Mouse (Mus musculus) hindbrain, embryonic 15.5 days (tissue): ENCODE measurements around the gene Rarres1. TPM values are rescaled to one million over a fixed set of nuclear protein-coding genes. Genes with fewer than 3 reads are reported as not detected.
A peak's percentile ranks its signal among the peaks of the same experiment; 100 is the strongest.

ENCODE experiments used
- ATAC-seq: fragments of 200-750 bp; cut with Nextera tagmentation; 2 replicates; pipeline ENCODE4 v1.8.0; 2017; ENCODE audit warnings: low read depth, moderate number of reproducible peaks, moderate TSS enrichment; ENCODE audit not compliant: low FRiP score
- H3K27ac ChIP-seq: fragments of 300-500 bp; sonication (generic); replicated peaks from 2 replicates; pipeline ENCODE4 v1.5.1; 2015; ENCODE audit warnings: mild to moderate bottlenecking, inconsistent platforms
- H3K27me3 ChIP-seq: fragments of 300-500 bp; sonication (generic); 2 replicates; pipeline ENCODE4 v1.6.1; 2015; ENCODE audit warnings: control low read depth, inconsistent platforms
- H3K36me3 ChIP-seq: fragments of 300-500 bp; sonication (generic); 2 replicates; pipeline ENCODE4 v1.6.1; 2015; ENCODE audit warnings: control low read depth, inconsistent platforms
- H3K4me1 ChIP-seq: fragments of 300-500 bp; sonication (generic); replicated peaks from 2 replicates; pipeline ENCODE4 v1.6.1; 2015; ENCODE audit warnings: control low read depth, inconsistent platforms
- H3K4me2 ChIP-seq: fragments of 300-500 bp; sonication (generic); 2 replicates; pipeline ENCODE4 v1.6.1; 2015; ENCODE audit warnings: moderate library complexity, mild to moderate bottlenecking, inconsistent platforms
- H3K4me3 ChIP-seq: fragments of 300-500 bp; sonication (generic); 2 replicates; pipeline ENCODE4 v1.5.1; 2015; ENCODE audit warnings: mild to moderate bottlenecking, inconsistent platforms
- H3K9ac ChIP-seq: fragments of 300-500 bp; sonication (generic); 2 replicates; pipeline ENCODE4 v1.6.1; 2015; ENCODE audit warnings: inconsistent platforms
- H3K9me3 ChIP-seq: fragments of 300-500 bp; sonication (generic); 2 replicates; pipeline ENCODE4 v1.6.1; 2016; ENCODE audit warnings: control low read depth, inconsistent platforms
- WGBS: fragments of 180-500 bp; shearing (Covaris S2); methylation state at CpG from one replicate; pipeline ENCODE4 v1.1.7; 2015; 5-methylcytosine and 5-hydroxymethylcytosine counted together
- polyA plus RNA-seq: library from polyadenylated mRNA; unstranded; fragments of >200 nt; fragmentation: Nextera tagmentation; extraction: Ambion mirVana; gene quantifications from 2 replicates; pipeline ENCODE4 v1.2.1, GENCODE M21; 2015

The Rarres1 gene
- 1.4 and 3.1 TPM in 2 replicates for polyA plus RNA-seq

DNA sequence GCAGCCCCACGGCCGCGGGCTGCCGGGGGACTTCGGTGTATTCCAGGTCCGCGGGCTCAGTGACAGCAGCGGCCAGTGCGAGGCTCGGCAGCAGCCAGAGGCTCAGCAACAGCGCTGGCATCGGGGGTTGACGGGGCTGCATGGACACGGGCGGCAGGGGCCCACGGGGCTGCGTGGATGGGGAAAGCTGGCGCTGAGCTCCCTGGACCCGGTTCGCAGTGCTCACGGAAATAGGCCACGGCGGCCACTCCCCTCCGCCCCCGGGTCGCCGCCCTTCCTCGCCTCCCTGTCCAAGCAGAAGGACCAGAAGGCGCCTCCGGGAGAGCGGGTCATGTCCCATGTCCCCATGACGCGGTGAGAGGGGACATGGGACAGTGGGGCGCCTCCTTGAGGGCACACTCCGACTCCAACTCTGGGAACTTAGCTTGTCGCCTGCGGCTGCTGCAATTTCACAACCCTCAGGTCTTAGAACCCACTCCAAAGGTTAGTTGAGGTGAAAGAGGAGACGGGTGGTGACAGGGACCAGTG is at the start of gene Rarres1:
TSS of gene Rarres1 (minus strand) at position 250 of the 528 bp plus-strand sequence.
- WGBS: 1% methylated on average over 35 of the region's 38 CpGs
- Histone ChIP-seq H3K9me3 (no peaks in the 10 kb centered on the region), H3K4me1 (peaks cover 7% of the 10 kb centered on the region), H3K4me3 (peak within 1 kb of the TSS; percentile 60), H3K9ac (peak within 1 kb of the TSS; percentile 47), H3K36me3 (no peaks in the 10 kb centered on the region), H3K27ac (no peak within 1 kb of the TSS), H3K4me2 (peak within 1 kb of the TSS; percentile 100), H3K27me3 (peaks cover 21% of the 10 kb centered on the region; the same call in 1 of the 2 replicates)
- ATAC-seq: peak; percentile 63

- H3K9ac ChIP-seq: no peak overlapping the region
- 47% methylated on average over 5 of the region's 5 CpGs for WGBS
- 0 out of 2 replicates have a peak, but pooled peaks have one; percentile 71 for ATAC-seq
Measured at GRCm38 (mm10) chr3:67564731-67565357, 49.5 kb upstream of the Rarres1 start.

DNA sequence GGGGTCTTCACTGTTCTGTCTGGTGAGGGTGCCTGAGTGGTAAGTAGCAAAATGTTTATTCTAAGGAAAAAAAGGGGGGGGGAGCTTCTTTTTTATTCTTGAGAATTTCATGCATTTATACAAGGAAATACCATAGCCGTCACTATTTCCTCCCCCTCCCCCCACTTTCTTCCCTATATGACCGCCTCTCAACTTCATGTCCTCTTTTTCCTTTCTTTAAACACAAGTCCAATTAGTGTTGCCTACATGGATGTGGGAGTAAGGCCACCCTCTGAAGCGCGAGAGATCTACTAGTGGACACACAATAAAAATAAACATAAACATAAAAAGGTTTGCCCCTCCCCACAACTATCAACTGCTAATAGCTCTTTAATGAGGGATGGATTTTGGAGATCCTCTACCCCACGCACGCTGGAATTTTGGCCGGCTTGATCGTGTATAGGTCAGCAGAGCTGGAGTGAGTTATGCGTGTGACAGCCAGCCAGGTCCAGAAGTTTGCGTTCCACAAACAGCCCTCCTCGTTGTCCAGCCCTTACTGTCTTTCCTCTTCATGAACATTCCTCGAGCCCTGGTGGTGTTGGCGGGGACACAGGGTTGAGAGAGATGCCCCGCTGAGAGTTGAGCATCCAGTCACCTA is 42.5 kb upstream of the Rarres1 start:
- Histone ChIP-seq H3K27ac (no peak overlapping the region), H3K4me3 (peak overlapping the region; percentile 24), H3K27me3 (no peaks in the 10 kb centered on the region), H3K36me3 (no peaks in the 10 kb centered on the region), H3K9ac (no peak overlapping the region), H3K9me3 (no peaks in the 10 kb centered on the region), H3K4me1 (peaks cover 5% of the 10 kb centered on the region; the same call in 1 of the 2 replicates), H3K4me2 (peak overlapping the region; percentile 54)
- ATAC-seq: 0 out of 2 replicates have a peak, but pooled peaks have one; percentile 21
- WGBS: 60% methylated on average over 14 of the region's 14 CpGs

More at GRCm38 (mm10) chr3:67564731-67565357, 49.5 kb upstream of the Rarres1 start:
- Histone ChIP-seq H3K4me1 (0 out of 2 replicates have a peak, but pooled peaks cover 3% of the 10 kb centered on the region), H3K36me3 (no peaks in the 10 kb centered on the region), H3K9me3 (no peaks in the 10 kb centered on the region), H3K4me3 (no peak overlapping the region), H3K27me3 (no peaks in the 10 kb centered on the region; the same call in 1 of the 2 replicates), H3K4me2 (no peak overlapping the region), H3K27ac (no peak overlapping the region)

GRCm38 (mm10) chr3:67557200-67557651 is 41.9 kb upstream of the Rarres1 start:
- ATAC-seq: peak; percentile 77
- H3K9me3 ChIP-seq: no peaks in the 10 kb centered on the region

GRCm38 (mm10) chr3:67555211-67555610 is 39.9 kb upstream of the Rarres1 start:
- no peaks in the 10 kb centered on the region for H3K27me3 ChIP-seq
- no peaks in the 10 kb centered on the region for H3K9me3 ChIP-seq
- WGBS: 93% methylated on average over 5 of the region's 5 CpGs
- H3K36me3 ChIP-seq: no peaks in the 10 kb centered on the region
- no peak overlapping the region for H3K27ac ChIP-seq
- no peak overlapping the region for H3K9ac ChIP-seq
- no peak overlapping the region for H3K4me3 ChIP-seq
- ATAC-seq: no peak
- H3K4me1 ChIP-seq: peaks cover 5% of the 10 kb centered on the region; the same call in 1 of the 2 replicates
- H3K4me2 ChIP-seq: no peak overlapping the region

More at GRCm38 (mm10) chr3:67557200-67557651, 41.9 kb upstream of the Rarres1 start:
- H3K4me1 ChIP-seq: peaks cover 5% of the 10 kb centered on the region; the same call in 1 of the 2 replicates
- no peaks in the 10 kb centered on the region for H3K27me3 ChIP-seq
- H3K27ac ChIP-seq: 0 out of 2 replicates have a peak overlapping the region, but pooled peaks have one; percentile 23
- peak overlapping the region; percentile 24 for H3K4me3 ChIP-seq
- 23% methylated on average over 14 of the region's 14 CpGs for WGBS
- no peaks in the 10 kb centered on the region for H3K36me3 ChIP-seq
- peak overlapping the region; percentile 54 for H3K4me2 ChIP-seq
- H3K9ac ChIP-seq: peak overlapping the region; percentile 6

- no peak for ATAC-seq
- Histone ChIP-seq H3K27me3 (no peaks in the 10 kb centered on the region), H3K9me3 (no peaks in the 10 kb centered on the region), H3K27ac (no peak overlapping the region), H3K36me3 (no peaks in the 10 kb centered on the region), H3K9ac (no peak overlapping the region), H3K4me2 (no peak overlapping the region), H3K4me3 (no peak overlapping the region), H3K4me1 (peaks cover 5% of the 10 kb centered on the region; the same call in 1 of the 2 replicates)
- WGBS: 88% methylated on average over 5 of the region's 5 CpGs
Measured at GRCm38 (mm10) chr3:67553927-67554448, 38.7 kb upstream of the Rarres1 start.

- H3K27me3 ChIP-seq: no peaks in the 10 kb centered on the region
- no peaks in the 10 kb centered on the region for H3K36me3 ChIP-seq
- peak; percentile 58 for ATAC-seq
- no peak overlapping the region for H3K27ac ChIP-seq
- peak overlapping the region; percentile 41 for H3K4me2 ChIP-seq
- H3K9ac ChIP-seq: no peak overlapping the region
- WGBS: 47% methylated on average over 4 of the region's 4 CpGs
- H3K9me3 ChIP-seq: no peaks in the 10 kb centered on the region
- peaks cover 5% of the 10 kb centered on the region; the same call in 1 of the 2 replicates for H3K4me1 ChIP-seq
- H3K4me3 ChIP-seq: no peak overlapping the region
Measured at GRCm38 (mm10) chr3:67553281-67553680, 38.0 kb upstream of the Rarres1 start.

- H3K4me1 ChIP-seq: no peaks in the 10 kb centered on the region
- no peak overlapping the region for H3K4me3 ChIP-seq
- H3K9me3 ChIP-seq: no peaks in the 10 kb centered on the region
- ATAC-seq: no peak
- H3K36me3 ChIP-seq: no peaks in the 10 kb centered on the region
- H3K27ac ChIP-seq: no peak overlapping the region
- H3K27me3 ChIP-seq: no peaks in the 10 kb centered on the region
- 73% methylated on average over 3 of the region's 3 CpGs for whole genome bisulfite sequencing
- no peak overlapping the region for H3K9ac ChIP-seq
- H3K4me2 ChIP-seq: no peak overlapping the region
Measured at GRCm38 (mm10) chr3:67551193-67551592, 35.9 kb upstream of the Rarres1 start.

- Histone ChIP-seq H3K27me3 (no peaks in the 10 kb centered on the region), H3K27ac (no peak overlapping the region), H3K9me3 (no peaks in the 10 kb centered on the region), H3K36me3 (no peaks in the 10 kb centered on the region), H3K4me3 (no peak overlapping the region), H3K4me2 (no peak overlapping the region), H3K9ac (no peak overlapping the region), H3K4me1 (no peaks in the 10 kb centered on the region)
- WGBS: 81% methylated on average over 8 of the region's 8 CpGs
- ATAC-seq: no peak
Measured at GRCm38 (mm10) chr3:67543630-67544029, 28.3 kb upstream of the Rarres1 start.

- H3K36me3 ChIP-seq: no peaks in the 10 kb centered on the region
- ATAC-seq: no peak
- 75% methylated on average over 6 of the region's 6 CpGs for WGBS
- H3K27me3 ChIP-seq: no peaks in the 10 kb centered on the region
- H3K4me3 ChIP-seq: no peak overlapping the region
- H3K27ac ChIP-seq: no peak overlapping the region
- H3K9ac ChIP-seq: no peak overlapping the region
- no peaks in the 10 kb centered on the region for H3K4me1 ChIP-seq
- H3K4me2 ChIP-seq: no peak overlapping the region
- H3K9me3 ChIP-seq: no peaks in the 10 kb centered on the region
Measured at GRCm38 (mm10) chr3:67524768-67525167, 9.4 kb upstream of the Rarres1 start.

DNA sequence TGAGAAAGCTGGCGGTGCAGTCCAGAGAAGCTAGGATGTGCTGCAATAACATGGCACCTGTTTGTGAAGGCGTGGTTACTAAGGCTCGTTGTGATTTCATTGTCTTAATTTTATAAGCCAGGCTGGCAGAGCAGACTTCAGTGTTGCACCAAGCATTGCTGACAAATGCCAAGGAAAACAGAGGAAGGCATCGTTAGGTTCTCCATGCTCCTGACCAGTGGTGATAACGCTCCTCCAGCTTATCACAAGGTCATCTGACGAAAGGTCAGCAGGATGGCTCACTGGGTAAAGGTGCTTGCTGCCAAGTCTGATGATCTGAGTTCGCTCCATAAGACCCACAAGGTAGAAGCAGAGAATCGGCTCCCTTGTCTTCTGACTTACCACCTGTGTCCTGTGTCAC is 7.4 kb upstream of the Rarres1 start:
- Histone ChIP-seq H3K27me3 (no peaks in the 10 kb centered on the region), H3K27ac (no peak overlapping the region), H3K9ac (no peak overlapping the region), H3K4me3 (no peak overlapping the region), H3K9me3 (no peaks in the 10 kb centered on the region), H3K36me3 (no peaks in the 10 kb centered on the region), H3K4me2 (no peak overlapping the region), H3K4me1 (no peaks in the 10 kb centered on the region)
- WGBS: 90% methylated on average over 8 of the region's 8 CpGs
- ATAC-seq: no peak
